ENCODE assay signal across 8 mouse cellular contexts in the genomic region with DNA sequence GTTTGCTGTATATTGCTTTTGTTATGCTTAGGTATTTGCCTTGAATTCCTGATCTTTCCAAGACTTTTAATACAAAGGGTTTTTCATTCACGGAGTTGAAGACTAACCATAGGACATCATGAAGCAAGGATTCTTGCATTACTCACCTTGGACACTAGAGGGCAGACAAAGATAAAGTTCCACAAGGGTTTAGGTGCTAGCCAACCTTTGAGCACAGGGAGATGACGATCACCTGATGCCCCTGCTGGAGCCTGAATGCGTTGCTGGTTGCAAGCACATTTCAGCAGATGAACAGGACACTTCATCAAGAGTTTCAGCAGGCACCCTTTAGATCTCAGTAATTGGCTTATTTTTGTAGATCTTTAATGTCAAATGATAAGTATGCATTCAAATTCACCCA. TPM values are rescaled to one million over a fixed set of nuclear protein-coding genes. Genes with fewer than 3 reads are reported as not detected.
A peak's percentile ranks its signal among the peaks of the same experiment; 100 is the strongest.
DNase-seq lines count a peak whose midpoint lies in the region; ATAC-seq and TF ChIP-seq lines count a peak whose summit lies in the region.

No protein-coding gene starts in this region.

- in situ Hi-C loops in Patski (cut with MboI; ENCODE audit: low pct_unique_long_range_greater_than_20kb), result loop anchor here (10.0 kb wide), 1 partner anchor 370 kb away; no protein-coding TSS in a partner anchor

- no peak overlapping the region for H3K4me3 ChIP-seq in kidney, embryonic 15.5 days (replicated peaks)
- H3K4me3 ChIP-seq in stomach, postnatal 0 days (ENCODE audit: low read depth, low read length), result no peak overlapping the region

- no peaks in the 10 kb centered on the region for H3K36me3 ChIP-seq in kidney, embryonic 15.5 days
- H3K36me3 ChIP-seq in stomach, postnatal 0 days (ENCODE audit: control insufficient read depth, insufficient read depth, low read length), result no peaks in the 10 kb centered on the region

- no peak overlapping the region for H3K9ac ChIP-seq in kidney, embryonic 15.5 days
- no peak overlapping the region for H3K9ac ChIP-seq in stomach, postnatal 0 days (ENCODE audit: low read length)

- 1% methylated on average over 3 of the region's 3 CpGs for WGBS in kidney, embryonic 15.5 days
- WGBS in stomach, postnatal 0 days, result under 1% methylated on average over 3 of the region's 3 CpGs

- H3K27me3 ChIP-seq in Patski, result peaks cover 51% of the 10 kb centered on the region
- peaks cover 7% of the 10 kb centered on the region; the same call in 1 of the 2 replicates for H3K27me3 ChIP-seq in kidney, embryonic 15.5 days
- no peaks in the 10 kb centered on the region for H3K27me3 ChIP-seq in stomach, postnatal 0 days (ENCODE audit: control insufficient read depth, insufficient read depth, low read length)

- H3K27ac ChIP-seq in kidney, embryonic 15.5 days, result no peak overlapping the region
- no peak overlapping the region for H3K27ac ChIP-seq in stomach, postnatal 0 days (replicated peaks)

- peak; percentile 29 for DNase-seq in 3134 (ENCODE audit: extremely low read depth, insufficient read length, low spot score)
- peak; percentile 39 for DNase-seq in Patski (ENCODE audit: low read depth, low spot score)
- peak; percentile 90 for DNase-seq in embryo, embryonic 10 days (ENCODE audit: low spot score)
- peak; percentile 52 for DNase-seq in liver
- peak; percentile 78 to 85 for DNase-seq in natural killer cell, adult 2 months (ENCODE audit: low spot score in 2 of 2)
- peak; percentile 78 for DNase-seq in stomach, postnatal 0 days (ENCODE audit: low spot score)

- TF ChIP-seq EP300 in stomach, postnatal 0 days (optimal IDR thresholded peaks at IDR 0.05), result no peak

- H3K4me2 ChIP-seq in kidney, embryonic 15.5 days, result no peak overlapping the region
- no peak overlapping the region for H3K4me2 ChIP-seq in stomach, postnatal 0 days (replicated peaks; ENCODE audit: low read depth)

- CTCF ChIA-PET in Patski (lab: Charles Lee), result interaction anchor here (1.0 to 1.8 kb wide), 4 partner anchors 13 to 57 kb away, joined by 4 to 9 read pairs (median 6); a partner anchor contains a TSS

- H3K9me3 ChIP-seq in kidney, embryonic 15.5 days (replicated peaks), result no peaks in the 10 kb centered on the region
- H3K9me3 ChIP-seq in stomach, postnatal 0 days (ENCODE audit: control insufficient read depth, low read length), result no peaks in the 10 kb centered on the region

- POLR2A ChIA-PET in Patski (lab: Charles Lee), result interaction anchor here (0.6 kb wide), 1 partner anchor 36 kb away, joined by 4 read pairs; no protein-coding TSS in a partner anchor

- peak; percentile 97 for ATAC-seq in Patski
- peak; percentile 100 for ATAC-seq in granulocyte monocyte progenitor cell, adult 5-6 weeks (replicated peaks; ENCODE audit: poor library complexity, severe bottlenecking)
- ATAC-seq in kidney, embryonic 15.5 days (replicated peaks; ENCODE audit: low FRiP score), result peak; percentile 83
- ATAC-seq in stomach, postnatal 0 days (ENCODE audit: low FRiP score, low TSS enrichment), result peak; percentile 86

- H3K4me1 ChIP-seq in kidney, embryonic 15.5 days, result no peaks in the 10 kb centered on the region
- no peaks in the 10 kb centered on the region for H3K4me1 ChIP-seq in stomach, postnatal 0 days (replicated peaks; ENCODE audit: control insufficient read depth, insufficient read depth)

- TF ChIP-seq CTCF in Patski (IDR thresholded peaks at IDR 0.05), result peak; percentile 96
- TF ChIP-seq CTCF in stomach, postnatal 0 days (IDR thresholded peaks at IDR 0.05; ENCODE audit: low read depth), result peak; percentile 98

RNA-seq across cellular contexts. Expression of a gene that starts 13.2 kb away (rescaled TPM):
- polyA plus RNA-seq in Patski (2021), result 117 TPM
- total RNA-seq in granulocyte monocyte progenitor cell, adult 5-6 weeks (2014; fragmentation: Nextera tagmentation), result 21.4 and 40.5 TPM in 2 replicates
- total RNA-seq in granulocyte monocyte progenitor cell, adult 5-6 weeks (2017), result 14.8 and 24.8 TPM in 2 replicates
- 104 and 110 TPM in 2 replicates for polyA plus RNA-seq in kidney, embryonic 15.5 days (2015; fragmentation: Nextera tagmentation; extraction: Ambion mirVana)
- 71.2 and 76.1 TPM in 2 replicates for polyA plus RNA-seq in stomach, postnatal 0 days (2015; fragmentation: Nextera tagmentation; extraction: Ambion mirVana)

RNA-seq across cellular contexts. Expression of a gene that starts 23.9 kb away (rescaled TPM):
- 56.1 TPM for polyA plus RNA-seq in Patski (2021)
- 0.95 and 2.6 TPM in 2 replicates for total RNA-seq in granulocyte monocyte progenitor cell, adult 5-6 weeks (2014; fragmentation: Nextera tagmentation)
- total RNA-seq in granulocyte monocyte progenitor cell, adult 5-6 weeks (2017), result 1.3 and 2.1 TPM in 2 replicates
- 11.8 and 15.7 TPM in 2 replicates for polyA plus RNA-seq in kidney, embryonic 15.5 days (2015; fragmentation: Nextera tagmentation; extraction: Ambion mirVana)
- 10.3 and 12.8 TPM in 2 replicates for polyA plus RNA-seq in stomach, postnatal 0 days (2015; fragmentation: Nextera tagmentation; extraction: Ambion mirVana)

RNA-seq across cellular contexts. Expression of a gene that starts 30.8 kb away (rescaled TPM):
- polyA plus RNA-seq in Patski (2021), result 738 TPM
- not detected in 2 replicates for total RNA-seq in granulocyte monocyte progenitor cell, adult 5-6 weeks (2014; fragmentation: Nextera tagmentation)
- not detected in 2 replicates for total RNA-seq in granulocyte monocyte progenitor cell, adult 5-6 weeks (2017)
- 238 and 241 TPM in 2 replicates for polyA plus RNA-seq in kidney, embryonic 15.5 days (2015; fragmentation: Nextera tagmentation; extraction: Ambion mirVana)
- 0.30 TPM in 2 replicates for polyA plus RNA-seq in stomach, postnatal 0 days (2015; fragmentation: Nextera tagmentation; extraction: Ambion mirVana)

Comparison
In these comparisons a context has a peak if more than half of its experiments do, and no peak if none do; other contexts are left out.
1. DNase-seq: peak in every context shown above with its lines; median percentile 90 in embryo, embryonic 10 days; 82 in natural killer cell, adult 2 months; 78 in stomach, postnatal 0 days; 52 in liver; 39 in Patski; 29 in 3134.
2. RNA of a gene that starts 30.8 kb away (polyA plus RNA-seq): 738 TPM in Patski (single experiment) and 238 to 241 TPM in kidney, embryonic 15.5 days; 0.30 TPM in stomach, postnatal 0 days; every median in the first group is over 100 times any median in the second.
3. Peak in every context shown above with its lines, with median percentiles within 50 percentile points of each other: ATAC-seq.